Mouse (Mus musculus) limb, embryonic 15.5 days (tissue): ENCODE measurements around the gene Cdkn1b. TPM values are rescaled to one million over a fixed set of nuclear protein-coding genes. Genes with fewer than 3 reads are reported as not detected.

ENCODE experiments used
- ATAC-seq: fragments of 200-750 bp; cut with Nextera tagmentation; 2 replicates; pipeline ENCODE4 v1.8.0; 2017; ENCODE audit warnings: low read depth, moderate TSS enrichment; ENCODE audit not compliant: insufficient number of reproducible peaks, low FRiP score, low TSS enrichment
- H3K27ac ChIP-seq: fragments of 300-500 bp; sonication (generic); 2 replicates; pipeline ENCODE4 v1.5.1; 2015; ENCODE audit warnings: moderate library complexity, mild to moderate bottlenecking, inconsistent platforms
- H3K27me3 ChIP-seq: fragments of 300-500 bp; sonication (generic); 2 replicates; pipeline ENCODE4 v1.6.1; 2015; ENCODE audit warnings: inconsistent platforms
- H3K36me3 ChIP-seq: fragments of 300-500 bp; sonication (generic); 2 replicates; pipeline ENCODE4 v1.6.1; 2015; ENCODE audit warnings: inconsistent platforms
- H3K4me1 ChIP-seq: fragments of 300-500 bp; sonication (generic); 2 replicates; pipeline ENCODE4 v1.6.1; 2015; ENCODE audit warnings: inconsistent platforms
- H3K4me2 ChIP-seq: fragments of 300-500 bp; sonication (generic); 2 replicates; pipeline ENCODE4 v1.6.1; 2015; ENCODE audit warnings: mild to moderate bottlenecking, inconsistent platforms
- H3K4me3 ChIP-seq: fragments of 300-500 bp; sonication (generic); 2 replicates; pipeline ENCODE4 v1.5.1; 2015; ENCODE audit warnings: mild to moderate bottlenecking, inconsistent platforms
- H3K9ac ChIP-seq: fragments of 300-500 bp; sonication (generic); 2 replicates; pipeline ENCODE4 v1.6.1; 2015; ENCODE audit warnings: inconsistent platforms
- H3K9me3 ChIP-seq: fragments of 300-500 bp; sonication (generic); 2 replicates; pipeline ENCODE4 v1.6.1; 2016; ENCODE audit warnings: inconsistent platforms
- WGBS: fragments of 180-500 bp; shearing (Covaris S2); methylation state at CpG from one replicate; pipeline ENCODE4 v1.1.7; 2015; 5-methylcytosine and 5-hydroxymethylcytosine counted together
- polyA plus RNA-seq: library from polyadenylated mRNA; unstranded; fragments of >200 nt; fragmentation: Nextera tagmentation; extraction: Ambion mirVana; gene quantifications from 2 replicates; pipeline ENCODE4 v1.2.1, GENCODE M21; 2015

Gene Cdkn1b
- polyA plus RNA-seq, 1 experiment from 2014 or later: 19.4 TPM

DNA sequence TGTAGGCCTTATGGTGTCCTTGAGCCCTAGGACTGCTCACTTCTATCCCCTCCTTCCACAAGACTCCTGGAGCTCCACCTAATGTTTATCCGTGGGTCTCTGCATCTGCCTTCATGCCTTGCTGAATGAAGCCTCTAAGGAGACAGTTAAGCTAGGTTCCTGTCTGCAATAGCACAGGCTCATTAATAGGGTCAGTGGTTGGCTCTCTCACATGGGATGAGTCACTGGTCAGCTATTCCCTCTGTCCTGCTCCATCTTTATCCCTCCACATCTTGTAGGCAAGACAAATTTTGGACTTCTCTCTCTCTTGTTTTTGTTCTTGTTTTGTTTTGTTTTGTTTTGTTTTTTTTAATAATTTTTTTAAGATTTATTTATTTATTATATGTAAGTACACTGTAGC lies 14.4 kb upstream of the Cdkn1b start:
- no peak for ATAC-seq
- Histone ChIP-seq H3K4me1 (no peaks in the 10 kb centered on the region), H3K9ac (no peak overlapping the region), H3K4me2 (no peak overlapping the region), H3K36me3 (no peaks in the 10 kb centered on the region), H3K27me3 (no peaks in the 10 kb centered on the region), H3K4me3 (no peak overlapping the region), H3K9me3 (no peaks in the 10 kb centered on the region), H3K27ac (no peak overlapping the region)
- 79% methylated on average over 1 of the region's 1 CpGs for WGBS

DNA sequence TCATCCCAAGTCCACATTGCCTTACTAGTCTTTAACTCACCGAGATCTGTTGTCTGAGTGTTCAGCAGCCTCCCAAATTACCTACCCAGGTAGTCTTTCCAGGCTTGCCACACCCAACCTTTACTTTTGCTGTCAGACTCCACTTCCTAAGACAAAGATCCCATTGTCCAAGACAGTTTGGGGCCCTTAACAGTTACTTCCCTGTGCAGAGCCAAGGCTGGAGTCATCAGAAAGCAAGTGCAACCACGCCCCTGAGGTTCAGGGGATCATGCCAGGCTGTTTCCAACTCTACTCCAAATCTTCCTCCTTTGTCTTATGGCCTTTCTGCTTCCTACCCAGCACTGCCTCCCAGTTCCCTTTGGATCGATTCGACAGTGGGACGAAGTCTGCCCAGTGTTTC lies 5.7 kb upstream of the Cdkn1b start:
- H3K27me3 ChIP-seq: no peaks in the 10 kb centered on the region
- no peak overlapping the region for H3K4me3 ChIP-seq
- H3K4me2 ChIP-seq: no peak overlapping the region
- H3K9ac ChIP-seq: no peak overlapping the region
- no peaks in the 10 kb centered on the region for H3K36me3 ChIP-seq
- H3K4me1 ChIP-seq: peaks cover 10% of the 10 kb centered on the region
- ATAC-seq: no peak
- no peak overlapping the region for H3K27ac ChIP-seq
- WGBS: 90% methylated on average over 5 of the region's 5 CpGs
- H3K9me3 ChIP-seq: no peaks in the 10 kb centered on the region

DNA sequence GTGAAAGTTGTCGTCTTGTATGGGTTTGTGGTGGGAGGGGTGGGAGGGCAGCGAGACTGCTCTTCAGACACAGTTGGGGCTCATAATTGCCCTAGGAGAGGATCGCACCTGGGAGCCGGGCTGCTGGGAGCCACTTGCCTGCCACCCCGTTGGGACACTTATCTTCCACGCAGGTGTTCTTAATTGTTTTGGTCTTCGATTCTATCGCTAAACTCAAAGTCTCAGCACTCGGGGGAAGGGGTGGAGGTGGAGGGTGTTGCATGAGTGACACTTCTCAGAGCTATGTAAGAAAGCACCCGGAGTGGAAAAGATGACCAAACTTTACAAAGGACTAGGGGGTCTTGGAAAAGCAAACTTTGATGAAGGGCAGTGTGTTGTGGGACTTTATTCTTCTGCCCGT lies 3.6 kb upstream of the Cdkn1b start:
- no peaks in the 10 kb centered on the region for H3K36me3 ChIP-seq
- no peak for ATAC-seq
- H3K27ac ChIP-seq: peak overlapping the region; percentile 78
- no peaks in the 10 kb centered on the region for H3K27me3 ChIP-seq
- H3K4me1 ChIP-seq: peaks cover 14% of the 10 kb centered on the region
- 0 out of 2 replicates have a peak overlapping the region, but pooled peaks have one; percentile 41 for H3K9ac ChIP-seq
- no peaks in the 10 kb centered on the region for H3K9me3 ChIP-seq
- WGBS: under 1% methylated on average over 11 of the region's 11 CpGs
- H3K4me2 ChIP-seq: peak overlapping the region; percentile 76
- peak overlapping the region; percentile 49 for H3K4me3 ChIP-seq

DNA sequence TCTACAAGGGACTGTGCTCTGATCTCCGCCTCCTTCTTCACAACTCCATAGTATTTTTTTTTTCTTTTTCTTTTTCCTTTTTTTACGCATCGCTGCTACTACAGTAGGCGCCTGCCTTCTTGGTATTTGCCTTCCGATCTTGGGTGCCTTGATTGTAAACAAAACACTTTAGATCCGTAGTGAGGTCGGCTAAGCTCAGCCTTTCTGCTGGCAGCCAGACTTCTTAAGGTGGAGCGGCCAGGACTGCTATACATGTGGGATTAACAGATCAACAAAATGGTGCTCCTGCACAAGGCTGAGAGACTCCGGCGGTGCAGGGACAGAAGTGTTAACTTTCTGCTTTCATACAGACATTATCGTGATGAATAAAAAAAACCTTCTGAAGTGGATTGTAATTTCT lies 3.1 kb upstream of the Cdkn1b start:
- Histone ChIP-seq H3K36me3 (no peaks in the 10 kb centered on the region), H3K4me1 (peaks cover 15% of the 10 kb centered on the region), H3K27ac (peak overlapping the region; percentile 78), H3K4me2 (peak overlapping the region; percentile 76), H3K9ac (peak overlapping the region; percentile 41; the same call in 1 of the 2 replicates), H3K4me3 (peak overlapping the region; percentile 49), H3K27me3 (no peaks in the 10 kb centered on the region), H3K9me3 (no peaks in the 10 kb centered on the region)
- under 1% methylated on average over 11 of the region's 11 CpGs for WGBS
- no peak for ATAC-seq

DNA sequence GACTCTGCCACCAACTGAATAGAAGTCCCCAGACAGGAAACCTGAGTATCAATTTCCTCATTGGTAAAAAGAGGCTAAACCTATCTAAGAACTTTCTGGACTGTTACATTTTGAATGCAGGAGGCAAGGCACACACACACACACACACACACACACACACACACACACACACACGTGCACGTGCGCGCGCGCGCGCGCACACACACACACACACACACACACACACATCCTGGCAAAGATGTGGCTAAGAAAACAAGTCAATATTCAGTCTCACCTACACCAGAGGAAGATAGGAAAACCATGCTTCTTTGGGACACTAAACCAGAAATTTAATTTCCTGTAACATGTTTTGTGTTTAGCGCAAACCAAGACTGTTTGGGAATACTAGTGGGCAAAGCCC lies 1.4 kb upstream of the Cdkn1b start:
- 95% methylated on average over 10 of the region's 10 CpGs for WGBS
- Histone ChIP-seq H3K27me3 (no peaks in the 10 kb centered on the region), H3K27ac (no peak overlapping the region), H3K9ac (no peak overlapping the region), H3K4me1 (peaks cover 28% of the 10 kb centered on the region), H3K9me3 (no peaks in the 10 kb centered on the region), H3K4me3 (no peak overlapping the region), H3K36me3 (no peaks in the 10 kb centered on the region), H3K4me2 (no peak overlapping the region)
- ATAC-seq: no peak

DNA sequence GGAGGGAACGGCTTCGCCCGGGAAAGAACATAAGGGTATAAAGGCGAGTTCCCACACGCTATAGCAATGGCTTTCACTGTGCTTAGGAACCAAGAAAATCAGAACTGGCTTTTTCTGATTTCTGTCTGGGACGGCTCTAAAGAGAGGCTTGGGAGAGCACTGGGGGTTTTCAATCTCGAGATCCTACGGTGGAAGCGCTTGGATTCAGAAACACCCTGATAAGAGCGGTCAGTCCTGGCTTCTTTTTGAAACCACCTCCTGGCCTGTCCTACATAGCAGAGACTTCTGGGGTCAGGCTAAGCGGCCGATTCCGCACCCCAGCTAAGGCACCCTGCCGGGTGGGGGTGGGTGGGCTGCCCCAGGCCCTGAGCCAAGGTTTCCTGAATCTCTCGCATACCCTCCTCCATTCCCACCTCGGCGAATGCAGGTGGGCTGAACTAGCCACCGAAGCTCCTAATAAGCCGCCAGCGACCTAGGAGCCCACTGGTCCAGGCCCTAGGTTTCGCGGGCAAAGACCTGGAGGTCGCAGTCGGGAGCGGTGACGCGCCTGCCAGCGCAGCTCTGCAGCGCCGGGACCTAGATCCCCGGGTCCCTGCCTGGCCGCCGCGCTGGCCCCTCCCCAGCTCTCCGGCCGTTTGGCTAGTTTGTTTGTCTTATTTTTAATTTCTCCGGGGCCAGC lies 551 bp upstream of the Cdkn1b start:
- Histone ChIP-seq H3K4me2 (peak overlapping the region; percentile 87), H3K4me3 (peak overlapping the region; percentile 62), H3K4me1 (peaks cover 30% of the 10 kb centered on the region), H3K36me3 (no peaks in the 10 kb centered on the region), H3K9me3 (no peaks in the 10 kb centered on the region), H3K27ac (peak overlapping the region; percentile 99), H3K9ac (peak overlapping the region; percentile 75), H3K27me3 (no peaks in the 10 kb centered on the region)
- 4% methylated on average over 37 of the region's 37 CpGs for WGBS
- no peak; the same call in 1 of the 2 replicates for ATAC-seq

DNA sequence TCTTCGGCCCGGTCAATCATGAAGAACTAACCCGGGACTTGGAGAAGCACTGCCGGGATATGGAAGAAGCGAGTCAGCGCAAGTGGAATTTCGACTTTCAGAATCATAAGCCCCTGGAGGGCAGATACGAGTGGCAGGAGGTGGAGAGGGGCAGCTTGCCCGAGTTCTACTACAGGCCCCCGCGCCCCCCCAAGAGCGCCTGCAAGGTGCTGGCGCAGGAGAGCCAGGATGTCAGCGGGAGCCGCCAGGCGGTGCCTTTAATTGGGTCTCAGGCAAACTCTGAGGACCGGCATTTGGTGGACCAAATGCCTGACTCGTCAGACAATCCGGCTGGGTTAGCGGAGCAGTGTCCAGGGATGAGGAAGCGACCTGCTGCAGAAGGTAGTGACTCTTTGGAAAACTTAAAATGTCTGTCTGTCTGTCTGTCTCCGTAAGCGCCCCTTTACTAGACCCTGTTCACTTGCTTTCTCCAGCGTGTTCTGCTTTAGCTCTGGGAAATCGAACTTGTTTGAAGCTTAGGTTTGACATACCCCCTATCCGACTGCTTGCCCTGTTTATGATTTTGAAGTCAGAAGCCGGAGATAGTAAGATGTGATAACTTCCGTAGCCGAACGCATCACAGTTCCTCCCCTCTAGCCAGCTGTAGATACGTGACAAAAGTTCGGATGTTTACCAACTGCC lies 953 bp downstream of the Cdkn1b start:
- no peak for ATAC-seq
- no peaks in the 10 kb centered on the region for H3K9me3 ChIP-seq
- H3K9ac ChIP-seq: peak overlapping the region; percentile 75
- no peaks in the 10 kb centered on the region for H3K36me3 ChIP-seq
- H3K27me3 ChIP-seq: no peaks in the 10 kb centered on the region
- H3K4me2 ChIP-seq: peak overlapping the region; percentile 87
- peak overlapping the region; percentile 62 for H3K4me3 ChIP-seq
- H3K4me1 ChIP-seq: peaks cover 30% of the 10 kb centered on the region
- under 1% methylated on average over 32 of the region's 32 CpGs for WGBS
- H3K27ac ChIP-seq: peak overlapping the region; percentile 99

DNA sequence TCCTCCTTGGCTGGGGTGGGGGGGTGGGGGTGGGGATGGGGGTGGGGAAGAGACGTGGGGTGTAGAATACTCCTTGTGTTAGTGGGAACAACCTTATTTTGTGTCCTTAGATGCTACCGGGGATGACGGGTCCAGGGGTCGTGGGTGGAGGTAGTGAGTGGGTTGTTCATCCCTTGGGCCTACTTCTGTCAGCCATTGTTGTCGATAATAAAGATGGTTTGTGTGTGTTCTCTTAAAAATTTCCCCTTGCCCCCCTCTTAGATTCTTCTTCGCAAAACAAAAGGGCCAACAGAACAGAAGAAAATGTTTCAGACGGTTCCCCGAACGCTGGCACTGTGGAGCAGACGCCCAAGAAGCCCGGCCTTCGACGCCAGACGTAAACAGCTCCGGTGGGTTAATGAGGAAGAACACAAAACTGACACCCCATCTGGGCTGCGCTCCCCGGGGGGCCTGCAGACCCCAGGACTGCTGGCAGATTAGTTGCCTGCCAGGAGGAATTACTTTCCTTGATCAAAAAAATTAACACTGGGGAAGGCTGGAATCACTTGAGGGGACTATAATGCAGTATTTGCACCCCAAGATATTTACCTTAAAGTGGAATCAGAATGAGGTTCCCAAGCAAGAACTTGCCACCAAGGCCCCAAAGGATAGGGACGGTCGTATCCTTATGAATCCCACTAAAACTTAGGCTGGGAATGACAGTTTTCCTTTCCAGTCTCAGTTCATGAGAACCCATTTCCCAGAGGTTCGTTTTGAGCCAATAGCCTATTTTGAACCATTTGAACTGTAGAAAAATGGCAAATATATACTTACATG lies 1.7 kb downstream of the Cdkn1b start:
- H3K9ac ChIP-seq: peak overlapping the region; percentile 75
- H3K27ac ChIP-seq: peak overlapping the region; percentile 47
- H3K27me3 ChIP-seq: no peaks in the 10 kb centered on the region
- H3K4me3 ChIP-seq: peak overlapping the region; percentile 62
- no peaks in the 10 kb centered on the region for H3K36me3 ChIP-seq
- peak overlapping the region; percentile 87 for H3K4me2 ChIP-seq
- WGBS: 6% methylated on average over 20 of the region's 20 CpGs
- H3K9me3 ChIP-seq: no peaks in the 10 kb centered on the region
- ATAC-seq: no peak
- H3K4me1 ChIP-seq: peaks cover 33% of the 10 kb centered on the region

DNA sequence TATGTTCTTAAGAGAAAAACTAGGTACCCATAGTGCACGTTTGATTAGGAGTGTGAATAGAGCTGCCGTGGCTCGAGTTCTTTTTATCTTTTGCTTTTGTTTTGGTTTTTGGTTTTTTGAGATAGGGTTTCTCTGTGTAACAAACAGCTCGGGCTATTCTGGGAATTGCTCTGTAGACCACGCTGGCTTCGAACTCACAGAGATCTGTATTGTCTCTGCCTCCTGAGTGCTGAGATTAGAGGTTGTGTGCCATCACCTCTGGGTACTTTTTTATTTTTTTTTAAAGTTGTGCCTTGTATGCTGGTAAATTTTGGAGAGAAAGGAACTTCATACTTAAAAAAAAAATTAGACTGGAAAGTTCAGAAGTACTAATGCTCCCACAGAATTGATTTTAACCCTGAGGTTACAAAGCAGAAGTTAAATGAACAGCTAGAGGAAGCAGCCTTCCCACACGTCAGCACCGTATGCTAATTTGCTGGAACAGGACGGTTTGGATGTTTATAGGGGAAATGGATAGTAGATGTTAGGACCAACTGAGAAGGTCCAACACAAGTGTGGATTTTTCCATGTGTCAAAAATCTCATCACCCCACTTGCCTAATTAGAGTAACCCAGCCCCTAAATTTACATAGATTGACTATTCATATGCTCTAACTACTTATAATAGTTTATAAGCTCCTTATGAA lies 2.5 kb downstream of the Cdkn1b start:
- Histone ChIP-seq H3K4me1 (peaks cover 37% of the 10 kb centered on the region), H3K4me3 (peak overlapping the region; percentile 62), H3K36me3 (no peaks in the 10 kb centered on the region), H3K9me3 (no peaks in the 10 kb centered on the region), H3K4me2 (peak overlapping the region; percentile 87), H3K9ac (no peak overlapping the region), H3K27me3 (no peaks in the 10 kb centered on the region), H3K27ac (no peak overlapping the region)
- no peak for ATAC-seq
- 56% methylated on average over 9 of the region's 9 CpGs for WGBS

DNA sequence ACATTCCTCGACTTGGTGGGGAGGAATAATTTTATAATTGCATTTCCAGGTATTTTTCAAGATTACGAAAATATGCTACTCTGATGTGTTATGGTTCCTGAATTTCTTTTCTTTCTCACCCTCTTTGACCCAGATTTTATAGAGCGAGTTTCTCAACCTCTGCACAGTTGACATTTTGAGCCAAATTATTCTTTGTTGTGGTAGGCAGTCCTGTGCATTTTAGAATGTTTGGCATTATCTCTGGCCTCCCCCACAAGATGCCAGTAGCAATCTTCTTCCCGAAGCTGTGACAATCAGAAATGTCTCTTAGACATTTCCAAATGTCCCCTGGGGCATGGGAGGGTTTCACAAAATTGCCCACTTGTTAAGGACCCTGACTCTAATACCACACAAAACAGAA lies 3.5 kb downstream of the Cdkn1b start:
- H3K36me3 ChIP-seq: no peaks in the 10 kb centered on the region
- no peak overlapping the region for H3K27ac ChIP-seq
- H3K9me3 ChIP-seq: no peaks in the 10 kb centered on the region
- no peak for ATAC-seq
- peak overlapping the region; percentile 27; the same call in 1 of the 2 replicates for H3K4me2 ChIP-seq
- 69% methylated on average over 4 of the region's 4 CpGs for WGBS
- peak overlapping the region; percentile 14 for H3K4me3 ChIP-seq
- H3K4me1 ChIP-seq: peaks cover 37% of the 10 kb centered on the region
- no peak overlapping the region for H3K9ac ChIP-seq
- H3K27me3 ChIP-seq: no peaks in the 10 kb centered on the region

DNA sequence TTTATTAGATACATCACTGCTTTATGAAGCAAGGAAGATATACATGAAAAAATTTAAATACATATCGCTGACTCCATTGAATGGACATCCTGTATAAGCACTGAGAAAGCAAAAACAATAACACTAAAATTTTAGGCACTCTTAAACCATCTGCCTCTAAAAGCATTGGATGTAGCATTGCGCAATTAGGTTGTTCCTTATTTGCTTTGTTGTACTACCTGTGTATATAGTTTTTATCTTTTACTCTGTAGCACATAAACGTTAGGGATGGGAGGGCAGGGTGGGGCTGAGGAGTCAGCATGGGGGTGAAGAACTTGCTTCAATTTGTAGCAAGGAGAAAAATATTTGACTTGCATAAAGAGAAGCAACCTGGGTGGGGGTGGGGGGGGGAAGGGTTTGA lies 4.1 kb downstream of the Cdkn1b start:
- Histone ChIP-seq H3K4me1 (peaks cover 34% of the 10 kb centered on the region), H3K27me3 (no peaks in the 10 kb centered on the region), H3K4me2 (no peak overlapping the region), H3K27ac (no peak overlapping the region), H3K9me3 (no peaks in the 10 kb centered on the region), H3K9ac (no peak overlapping the region), H3K4me3 (no peak overlapping the region), H3K36me3 (no peaks in the 10 kb centered on the region)
- ATAC-seq: no peak
- WGBS: 75% methylated on average over 3 of the region's 3 CpGs
